Mouse (Mus musculus) monocyte, adult 2 months (primary cell): ENCODE measurements at regions not wholly inside any gene's neighbourhood (a gene's known extent, or its start where the extent isn't known, plus 50 kb on each side); places are given as distances from the start of the nearest gene placed in this dataset.
"Not testable (repeated sequence)": the region's sequence is repeated elsewhere in the genome, so short reads cannot be mapped to it uniquely, and the experiment has no call there.

Source experiments
- DNase-seq, 2 experiments: peaks; one replicate each; pipeline ENCODE4 v3.0.0; 2022; ENCODE audit warnings: low spot score in 2 of 2, low read depth in 1 of 2

DNA sequence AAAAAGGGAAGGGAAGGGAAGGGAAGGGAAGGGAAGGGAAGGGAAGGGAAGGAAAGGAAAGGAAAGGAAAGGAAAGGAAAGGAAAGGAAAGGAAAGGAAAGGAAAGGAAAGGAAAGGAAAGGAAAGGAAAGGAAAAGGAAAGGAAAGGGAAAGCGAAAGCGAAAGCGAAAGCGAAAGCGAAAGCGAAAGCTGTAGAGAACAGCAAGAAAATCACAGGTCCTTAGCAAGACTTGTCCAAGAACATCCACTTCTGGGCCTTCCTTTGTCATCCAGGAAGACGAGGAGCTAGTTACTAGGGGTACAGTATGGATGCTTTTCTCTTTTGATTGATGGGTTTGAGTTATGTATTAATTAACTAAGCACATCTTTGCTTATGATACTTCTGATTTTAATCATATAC lies 494.3 kb upstream of the Smim15 start:
- not testable (repeated sequence) for DNase-seq

GRCm38 (mm10) chr13:107547073-107547472 lies 497.2 kb upstream of the Smim15 start:
- DNase-seq: no peak

DNA sequence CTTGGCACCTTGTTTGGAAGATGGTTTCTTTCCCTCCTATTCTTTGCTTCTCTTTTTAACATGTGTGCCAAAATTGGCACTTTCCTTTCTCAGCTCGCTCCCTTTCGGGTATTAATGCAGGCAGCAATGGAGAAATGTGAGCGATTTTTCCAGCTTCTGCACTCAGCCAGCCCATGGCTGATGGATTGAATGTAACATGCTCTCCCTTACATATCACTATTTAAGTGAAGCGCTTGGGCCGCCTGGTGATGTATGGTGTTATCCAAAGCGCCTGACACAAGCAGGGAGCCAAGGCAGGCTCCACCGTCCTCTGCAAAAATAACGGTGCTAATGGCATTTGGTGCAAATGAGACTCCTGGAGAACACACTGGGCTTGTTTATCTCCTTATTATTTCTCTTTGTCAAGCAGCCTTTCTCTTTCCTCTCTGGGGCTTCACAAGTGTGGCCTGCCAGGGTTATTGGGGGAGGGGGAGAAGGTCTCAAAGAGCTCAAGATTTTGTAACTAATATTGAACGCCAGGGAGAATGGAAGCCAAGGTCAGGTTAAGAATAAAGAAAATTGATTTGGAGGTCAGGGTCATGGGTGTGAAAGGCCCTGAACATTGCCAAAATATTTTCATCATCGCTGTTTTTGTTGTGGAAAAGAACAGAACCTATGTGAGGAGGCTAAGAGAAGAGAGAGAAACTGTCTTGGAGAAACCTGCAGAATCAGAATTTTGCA lies 497.9 kb upstream of the Smim15 start:
- no peak for DNase-seq

GRCm38 (mm10) chr13:107541635-107541955 lies 502.7 kb upstream of the Smim15 start:
- no peak for DNase-seq

GRCm38 (mm10) chr13:107540784-107541634 lies 503.2 kb upstream of the Smim15 start:
- no peak for DNase-seq

GRCm38 (mm10) chr13:107540305-107540704 lies 503.9 kb upstream of the Smim15 start:
- no peak for DNase-seq

GRCm38 (mm10) chr13:107539867-107540266 lies 504.4 kb upstream of the Smim15 start:
- no peak for DNase-seq

- no peak for DNase-seq
Measured at GRCm38 (mm10) chr13:107539326-107539725, 504.9 kb upstream of the Smim15 start.

DNA sequence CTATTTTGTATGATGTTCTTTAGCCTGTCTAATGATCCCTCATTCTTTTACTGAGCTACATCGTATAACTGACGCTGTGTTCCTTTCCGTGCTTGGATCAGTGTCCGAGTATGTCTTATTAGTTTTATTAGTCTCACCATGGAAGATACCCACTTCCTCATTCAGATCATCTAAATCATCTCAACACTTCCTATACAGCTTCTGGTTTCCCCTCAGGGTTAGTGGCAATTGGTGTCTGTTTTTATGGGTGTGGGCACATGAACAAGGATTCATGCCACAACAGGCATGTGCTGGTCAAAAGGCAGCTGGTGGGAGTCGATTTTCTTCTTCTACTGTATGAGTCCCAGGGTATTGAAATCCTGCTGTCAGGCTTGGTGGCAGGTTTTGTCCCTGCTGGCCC lies 509.0 kb upstream of the Smim15 start:
- no peak for DNase-seq

GRCm38 (mm10) chr13:107533323-107533722 lies 510.9 kb upstream of the Smim15 start:
- no peak for DNase-seq

DNA sequence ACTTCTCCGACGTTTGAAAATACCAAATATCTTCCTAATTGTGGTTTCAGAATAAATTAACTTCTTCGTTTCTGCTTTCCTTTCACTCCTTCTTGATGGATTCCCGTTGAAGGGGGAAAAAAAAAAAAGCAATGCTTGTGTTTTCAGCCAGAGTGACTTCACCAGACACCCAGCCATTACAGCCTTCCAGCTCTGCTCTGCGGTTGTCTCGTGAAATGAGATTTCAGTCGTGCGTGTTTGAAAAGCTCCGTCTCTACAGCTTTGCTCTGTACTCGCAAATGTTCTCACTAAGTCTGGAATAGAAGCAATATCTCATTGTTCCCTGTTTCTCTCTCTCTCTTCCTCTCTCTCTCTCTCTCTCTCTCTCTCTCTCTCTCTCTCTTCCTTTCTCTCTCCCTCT lies 509.6 kb upstream of the Kif2a start:
- no peak for DNase-seq

GRCm38 (mm10) chr13:107531026-107531425 lies 509.1 kb upstream of the Kif2a start:
- DNase-seq: no peak

- DNase-seq: no peak
Measured at GRCm38 (mm10) chr13:107530392-107530791, 508.5 kb upstream of the Kif2a start.

DNA sequence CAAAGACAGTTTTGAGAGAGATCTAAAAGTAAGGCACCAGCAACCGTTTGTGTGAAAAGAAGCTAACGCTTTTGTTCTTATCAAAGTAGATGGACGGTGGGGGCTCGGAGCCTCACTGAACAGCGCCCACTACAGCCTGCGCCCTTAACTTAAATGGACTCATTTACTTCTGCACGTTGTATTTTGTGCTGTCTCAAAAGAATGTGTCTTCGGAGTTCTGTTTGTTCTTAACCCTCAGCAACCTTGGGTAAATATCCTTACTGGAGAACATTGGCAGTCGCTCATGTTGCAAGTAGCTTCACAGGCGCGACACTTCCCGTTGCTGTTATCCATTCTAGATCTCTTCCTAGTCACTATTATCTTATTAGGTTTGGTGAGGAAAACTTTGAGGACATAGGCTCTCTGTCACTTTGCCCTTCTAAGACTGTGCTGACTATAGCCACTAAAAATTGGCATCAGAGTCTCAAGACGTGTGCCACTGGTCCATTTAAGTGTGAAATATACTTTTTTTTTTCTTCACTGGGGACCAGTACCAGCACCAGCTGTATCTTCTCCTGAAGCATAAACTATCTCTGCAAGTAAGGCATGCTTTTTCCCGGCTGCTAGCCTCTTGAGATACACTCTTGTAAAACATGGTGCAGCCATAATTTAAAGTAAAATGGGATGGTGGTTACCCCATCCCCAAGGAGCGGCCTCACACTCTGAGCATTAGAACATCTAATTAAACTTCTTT lies 507.0 kb upstream of the Kif2a start:
- DNase-seq: no peak

GRCm38 (mm10) chr13:107522942-107523341 lies 501.0 kb upstream of the Kif2a start:
- no peak for DNase-seq

DNA sequence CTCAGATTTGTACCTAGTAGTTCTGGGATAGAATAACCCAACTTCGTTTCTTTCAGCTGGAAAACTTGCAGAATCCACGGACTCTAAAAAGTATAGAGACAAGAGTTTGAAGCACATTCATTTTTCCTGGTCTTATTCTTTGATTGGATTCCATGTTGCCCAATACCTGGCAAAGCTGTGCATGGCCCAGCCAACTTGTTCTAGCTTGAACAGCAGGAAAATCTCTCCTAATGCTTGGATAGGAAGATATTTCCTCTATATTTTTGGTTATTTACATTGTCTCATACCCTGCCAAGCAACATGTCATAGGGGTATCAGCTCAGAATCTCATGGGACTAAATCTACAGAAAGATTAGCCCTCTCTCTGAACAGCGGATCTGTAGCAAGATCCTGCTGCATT lies 492.3 kb upstream of the Kif2a start:
- no peak for DNase-seq

GRCm38 (mm10) chr13:107513274-107514146 lies 491.6 kb upstream of the Kif2a start:
- DNase-seq: no peak

GRCm38 (mm10) chr13:107507336-107507735 lies 485.4 kb upstream of the Kif2a start:
- no peak for DNase-seq

DNA sequence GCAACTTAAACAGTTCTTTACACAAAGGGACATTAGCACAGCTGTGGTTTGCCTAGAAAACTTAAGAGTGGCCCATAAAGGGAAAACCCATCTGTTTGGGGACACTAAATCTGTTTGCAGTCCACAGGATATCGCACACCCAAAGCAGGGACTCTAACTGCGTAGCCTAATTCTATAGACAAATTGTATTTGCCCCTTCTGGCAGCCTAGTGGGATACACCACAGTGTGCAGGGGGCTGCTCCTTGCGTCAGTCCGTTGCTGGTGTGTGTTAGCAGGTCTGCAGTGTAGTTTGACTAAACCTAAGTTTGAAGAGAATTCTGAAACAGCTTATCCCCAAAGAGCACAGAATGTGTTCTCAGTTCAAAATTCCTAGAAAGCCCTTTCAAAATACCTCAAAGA lies 484.9 kb upstream of the Kif2a start:
- no peak for DNase-seq

DNA sequence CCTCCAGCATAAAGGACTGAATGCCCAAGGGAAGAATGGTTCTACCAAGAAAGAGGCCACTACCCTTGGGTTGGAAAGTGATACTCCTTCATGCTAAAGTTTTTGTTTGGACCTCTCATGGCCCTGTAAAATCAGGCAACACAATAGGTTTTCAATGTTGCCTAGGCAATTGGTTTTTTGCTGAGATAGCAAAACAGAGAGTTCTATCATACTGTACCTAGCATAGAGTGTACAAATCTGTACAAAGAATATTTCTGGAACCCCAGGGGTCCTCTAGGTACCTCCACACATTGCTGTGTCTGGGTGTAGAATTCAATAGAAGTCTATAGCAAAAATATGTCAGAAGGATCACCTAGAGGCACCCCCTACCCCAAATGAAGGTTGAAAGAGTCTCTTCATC lies 483.4 kb upstream of the Kif2a start:
- no peak for DNase-seq

DNA sequence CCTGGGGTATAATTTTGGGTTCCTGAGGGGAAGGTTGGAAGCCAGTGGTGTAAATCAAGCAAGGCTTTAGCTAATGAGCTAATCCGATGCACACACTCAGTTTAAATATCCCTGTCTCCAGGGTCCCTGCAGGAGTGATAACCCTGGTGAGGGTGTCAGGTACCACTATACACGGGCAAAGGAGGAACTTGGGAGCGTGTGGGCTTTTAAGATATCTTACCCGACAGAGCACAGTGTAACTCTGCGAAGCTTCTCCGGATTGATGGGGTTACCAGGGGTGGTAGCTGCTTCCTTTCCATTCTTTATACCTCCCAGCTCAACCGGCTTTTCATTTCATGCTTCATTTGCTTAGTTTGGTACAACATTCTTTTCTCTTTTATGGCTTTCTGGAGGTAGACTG lies 480.3 kb upstream of the Kif2a start:
- no peak for DNase-seq
